Mouse (Mus musculus) skeletal muscle tissue, adult 2 months (tissue): Measurements from ENCODE around the gene Zfp704.

Experiments used
- DNase-seq: peaks from one replicate; pipeline ENCODE4 v3.0.0-alpha.2; 2012; ENCODE audit warnings: low read depth, low spot score

Gene Zfp704

GRCm38 (mm10) chr3:9425661-9426060 lies 184.2 kb downstream of the Zfp704 start:
- no peak for DNase-seq

GRCm38 (mm10) chr3:9424637-9425036 lies 185.2 kb downstream of the Zfp704 start:
- DNase-seq, result no peak

DNA sequence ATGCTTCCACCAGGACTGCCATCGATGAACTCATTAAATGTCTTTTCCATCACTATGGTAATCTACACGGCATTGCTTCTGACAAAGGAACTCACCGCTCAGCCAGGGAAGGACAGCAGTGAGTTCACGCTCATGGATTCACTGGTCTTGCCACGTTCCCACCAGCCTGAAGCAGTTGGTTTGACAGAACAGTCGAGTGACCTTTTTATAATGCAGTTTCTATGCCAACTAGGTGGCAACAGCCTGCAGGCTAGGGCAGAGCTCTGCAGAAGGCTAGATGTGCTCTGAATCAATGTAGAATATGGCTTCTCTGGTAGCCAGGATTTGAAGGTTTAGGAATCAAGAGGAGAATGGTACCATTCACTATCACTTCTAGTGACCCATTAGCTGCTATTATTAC lies 186.2 kb downstream of the Zfp704 start:
- DNase-seq, result no peak

DNA sequence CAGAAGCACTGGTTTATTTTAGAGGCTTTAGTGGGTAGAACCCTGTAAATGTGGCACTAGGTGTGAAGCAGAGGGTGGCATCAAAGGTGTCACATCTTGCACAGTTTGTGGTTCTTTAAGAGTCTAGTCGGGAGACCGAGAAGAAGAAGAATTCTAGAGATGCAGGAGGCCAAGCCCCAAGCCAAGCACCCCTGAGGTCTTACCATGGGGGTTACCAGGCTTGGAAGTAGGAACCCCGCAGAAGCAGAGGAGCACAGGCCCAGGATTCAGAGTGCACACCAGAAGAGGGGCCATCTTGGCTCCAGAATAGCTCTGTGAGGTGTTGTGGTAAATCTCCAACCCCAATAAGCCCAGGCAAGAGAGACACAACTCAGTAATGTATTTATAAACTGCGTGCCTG lies 201.0 kb downstream of the Zfp704 start:
- no peak for DNase-seq

DNA sequence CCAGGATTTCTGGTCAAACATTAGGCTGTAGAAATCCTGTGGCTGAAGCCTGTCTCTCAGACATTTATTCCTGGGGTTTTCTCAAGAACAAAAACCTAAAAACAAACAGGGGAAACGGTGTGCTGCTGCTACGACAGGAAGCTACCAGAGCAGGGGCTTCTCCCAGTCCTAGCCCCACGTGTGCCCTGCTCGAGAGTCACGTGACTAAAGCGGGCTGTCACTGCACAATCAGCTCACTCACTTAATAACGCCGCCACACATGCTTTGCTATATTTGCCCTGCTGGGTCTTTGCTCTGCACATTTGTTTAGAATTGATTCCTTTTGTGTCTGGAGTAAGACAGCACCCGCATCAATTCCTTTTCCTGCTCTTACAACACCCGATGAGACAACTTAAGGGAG lies 202.1 kb downstream of the Zfp704 start:
- no peak for DNase-seq

- peak; percentile 47 for DNase-seq
Observed at GRCm38 (mm10) chr3:9407119-9407546, 202.8 kb downstream of the Zfp704 start.

GRCm38 (mm10) chr3:9405341-9405740 lies 204.5 kb downstream of the Zfp704 start:
- DNase-seq, result no peak

DNA sequence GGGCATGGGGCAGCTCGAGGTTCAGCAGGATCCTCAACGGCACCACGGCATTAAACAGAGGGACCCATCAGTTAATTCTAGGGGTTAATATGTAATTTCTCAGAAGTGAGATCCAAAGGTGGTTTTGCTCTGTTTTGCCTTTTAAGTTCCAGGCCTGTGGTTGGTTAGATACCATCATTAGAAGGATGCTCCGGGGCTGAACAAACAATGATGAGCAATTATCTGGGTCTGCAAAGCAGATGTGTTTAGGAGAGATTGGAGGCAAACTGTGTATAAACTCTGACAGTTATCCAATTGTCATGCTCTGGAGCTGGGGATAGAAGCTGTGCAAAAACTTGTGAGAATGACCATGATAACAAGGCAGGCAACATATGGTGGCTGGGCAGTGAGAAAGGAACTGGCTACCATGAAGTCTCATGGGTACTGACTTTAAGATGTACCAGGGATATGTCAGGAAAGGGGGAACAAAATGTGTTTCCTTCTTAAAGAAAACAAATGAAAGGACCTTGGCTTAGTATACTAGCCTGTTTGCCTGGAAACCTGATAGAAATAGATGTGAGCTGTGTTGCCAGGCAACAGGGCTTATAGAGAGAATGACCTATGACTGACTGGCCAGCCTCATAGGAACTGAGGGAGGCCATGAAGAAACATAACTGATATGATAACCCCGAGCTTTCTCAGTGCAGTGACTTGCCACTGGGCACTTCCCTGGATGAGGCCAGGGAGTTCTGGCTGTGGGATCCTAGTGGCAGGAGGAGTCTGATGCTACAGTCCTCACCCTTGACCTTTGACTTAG lies 206.4 kb downstream of the Zfp704 start:
- DNase-seq, result no peak

- peak; percentile 20 for DNase-seq
Observed at GRCm38 (mm10) chr3:9402836-9403235, 207.0 kb downstream of the Zfp704 start.

GRCm38 (mm10) chr3:9402345-9402744 lies 207.5 kb downstream of the Zfp704 start:
- no peak for DNase-seq

DNA sequence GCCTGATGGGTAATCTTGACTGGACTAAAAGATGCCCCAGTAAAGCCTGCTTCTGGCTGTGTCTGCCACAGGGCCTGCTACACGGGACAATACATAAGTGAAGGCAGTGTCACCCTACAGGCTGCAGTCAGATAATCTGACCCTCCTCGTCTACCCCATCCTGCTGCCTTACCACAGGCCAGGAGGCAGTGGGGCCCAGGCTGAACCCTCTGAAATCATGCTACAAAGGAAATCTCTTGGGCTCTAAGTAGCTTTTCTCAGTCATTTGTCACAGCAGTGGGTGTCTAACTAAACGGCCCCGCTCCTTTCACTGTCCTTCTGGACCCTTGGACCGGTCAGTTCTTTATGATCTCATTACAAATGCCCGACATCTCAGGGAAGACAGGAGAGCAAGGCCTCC lies 208.2 kb downstream of the Zfp704 start:
- DNase-seq, result no peak

- DNase-seq, result no peak
Observed at GRCm38 (mm10) chr3:9400886-9401221, 209.0 kb downstream of the Zfp704 start.

DNA sequence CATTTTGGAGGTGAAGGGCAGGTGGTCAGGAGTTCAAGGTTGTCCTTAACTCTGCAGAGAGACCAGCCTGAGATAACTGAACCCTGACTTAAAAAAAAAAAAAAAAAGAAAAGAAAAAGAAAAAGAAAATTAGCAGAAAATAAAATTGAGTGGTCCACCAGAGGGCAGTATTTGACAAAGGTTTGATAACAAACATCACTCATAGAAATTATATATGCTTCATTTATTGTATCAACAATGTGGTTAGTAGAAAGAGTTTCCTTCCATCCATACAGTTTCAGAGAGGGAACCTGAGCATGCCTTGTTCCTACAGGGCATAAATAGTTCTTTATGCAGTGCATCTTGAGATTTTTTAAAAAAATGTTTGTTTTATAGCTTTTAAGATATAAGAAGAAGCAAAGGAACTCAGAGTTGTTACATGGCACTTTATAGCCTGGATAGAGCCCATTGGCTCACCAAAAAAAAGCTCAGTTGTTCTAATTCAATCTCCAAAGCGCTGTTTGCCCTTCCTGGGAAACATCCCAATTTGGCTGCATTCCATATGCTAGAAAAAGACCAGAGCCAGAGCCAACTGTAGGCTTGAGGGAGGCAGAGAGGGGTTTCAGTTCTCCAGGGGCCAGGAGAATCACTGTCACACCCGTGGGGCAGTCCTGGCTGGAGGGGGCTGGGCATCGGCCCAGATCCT lies 209.5 kb downstream of the Zfp704 start:
- no peak for DNase-seq

DNA sequence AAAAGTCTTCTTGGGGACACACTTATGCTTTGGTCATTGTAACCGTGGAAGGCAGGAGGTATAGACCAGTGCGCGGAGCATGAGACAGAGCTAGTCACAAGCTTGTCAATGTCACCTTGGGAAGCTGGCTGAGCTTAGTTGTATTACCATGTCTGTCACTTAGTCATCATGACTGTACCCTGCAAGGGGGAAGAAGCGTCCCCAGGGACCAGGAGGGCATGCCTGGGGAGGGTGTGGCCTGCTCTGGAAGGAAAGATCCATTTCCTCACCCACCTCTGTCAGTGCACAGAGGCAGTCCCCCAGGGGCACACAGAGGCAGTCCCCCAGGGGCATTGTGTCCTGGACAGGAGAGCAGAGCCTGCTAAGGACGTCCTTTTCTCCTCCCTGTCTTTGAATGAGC lies 211.6 kb downstream of the Zfp704 start:
- DNase-seq, result no peak
